Mouse (Mus musculus) CH12.LX (cell line): ENCODE results near the gene Plekhh3. TPM values are rescaled to one million over a fixed set of nuclear protein-coding genes. Genes with fewer than 3 reads are reported as not detected.

Experiments
- DNase-seq: peaks from one replicate; pipeline ENCODE4 v3.0.0-alpha.2; 2013; ENCODE audit errors: extremely low read depth
- H3K27ac ChIP-seq: 2 replicates; pipeline ENCODE4 v1.5.1; 2012; ENCODE audit warnings: low read depth, mild to moderate bottlenecking, control low read depth, moderate library complexity; ENCODE audit not compliant: insufficient read depth
- H3K27me3 ChIP-seq: replicated peaks from 2 replicates; pipeline ENCODE3; 2012; ENCODE audit warnings: inconsistent platforms
- H3K36me3 ChIP-seq, 2 experiments: replicated peaks in 1 of 2; 2 replicates each; pipeline versions ENCODE3 to v1.6.1; 2012; ENCODE audit warnings: inconsistent platforms in 1 of 2, low read length in 1 of 2, mild to moderate bottlenecking in 1 of 2, mixed read lengths in 1 of 2, moderate library complexity in 1 of 2; ENCODE audit not compliant: control insufficient read depth in 1 of 2, insufficient read depth in 1 of 2
- H3K4me1 ChIP-seq, 2 experiments: 2 replicates each; pipeline ENCODE4 v1.6.1; 2012; ENCODE audit warnings: inconsistent platforms in 1 of 2, moderate library complexity in 1 of 2; ENCODE audit not compliant: insufficient read depth in 2 of 2, control insufficient read depth in 1 of 2
- H3K4me2 ChIP-seq: 2 replicates; pipeline ENCODE4 v1.6.1; 2012; ENCODE audit warnings: low read depth, mild to moderate bottlenecking, control low read depth; ENCODE audit not compliant: poor library complexity, insufficient read depth, severe bottlenecking
- H3K4me3 ChIP-seq, 3 experiments: fragments of 150-350 bp in 1 of 3; sonication (generic) in 1 of 3; replicated peaks in 1 of 3; 2 replicates each; pipeline versions ENCODE3 to v1.5.1; 2011 to 2012; ENCODE audit warnings: low read depth in 2 of 3, low read length in 2 of 3, mild to moderate bottlenecking in 2 of 3, moderate library complexity in 2 of 3, control low read depth in 1 of 3, improper control_type of control experiment in 1 of 3, inconsistent platforms in 1 of 3, mixed read lengths in 1 of 3; ENCODE audit not compliant: poor library complexity in 1 of 3
- H3K79me2 ChIP-seq: replicated peaks from 2 replicates; pipeline ENCODE4 v1.6.1; 2012; ENCODE audit warnings: mild to moderate bottlenecking, moderate library complexity; ENCODE audit not compliant: control insufficient read depth, poor library complexity, insufficient read depth, severe bottlenecking; ENCODE audit errors: extremely low read depth
- H3K9ac ChIP-seq: 2 replicates; pipeline ENCODE4 v1.6.1; 2012; ENCODE audit warnings: low read depth, mild to moderate bottlenecking, control low read depth, moderate library complexity; ENCODE audit not compliant: insufficient read depth
- H3K9me3 ChIP-seq: replicated peaks from 2 replicates; pipeline ENCODE3; 2012; ENCODE audit warnings: low read length, inconsistent platforms, mixed read lengths
- BHLHE40 ChIP-seq: IDR thresholded peaks from 2 replicates; pipeline ENCODE4 v1.6.1; 2011; ENCODE audit warnings: mild to moderate bottlenecking, low read depth, low read length, improper control_type of control experiment
- CHD1 ChIP-seq: IDR thresholded peaks from 2 replicates; pipeline ENCODE4 v1.6.1; 2012; ENCODE audit warnings: low read depth, low read length, improper control_type of control experiment, inconsistent platforms
- CHD2 ChIP-seq: IDR thresholded peaks from 2 replicates; pipeline ENCODE4 v1.6.1; 2011; ENCODE audit warnings: low read length, improper control_type of control experiment
- CTCF ChIP-seq, 2 experiments: IDR thresholded peaks in 1 of 2; conservative IDR thresholded peaks in 1 of 2; 2 replicates each; pipeline ENCODE4 v1.5.1; 2011 to 2012; ENCODE audit warnings: low read depth in 2 of 2, low read length in 2 of 2, improper control_type of control experiment in 1 of 2, inconsistent platforms in 1 of 2, mild to moderate bottlenecking in 1 of 2, moderate library complexity in 1 of 2
- E2F4 ChIP-seq: IDR thresholded peaks from 2 replicates; pipeline ENCODE4 v1.6.1; 2011; ENCODE audit warnings: low read depth, low read length, improper control_type of control experiment; ENCODE audit not compliant: insufficient replicate concordance
- ELF1 ChIP-seq: IDR thresholded peaks from 2 replicates; pipeline ENCODE4 v1.6.1; 2014; ENCODE audit warnings: low read depth, mild to moderate bottlenecking, inconsistent platforms, low read length, improper control_type of control experiment
- EP300 ChIP-seq: IDR thresholded peaks from 2 replicates; pipeline ENCODE4 v1.6.1; 2011; ENCODE audit warnings: low read length, improper control_type of control experiment
- ETS1 ChIP-seq: conservative IDR thresholded peaks from 2 replicates; pipeline ENCODE4 v1.6.1; 2012; ENCODE audit warnings: low read depth, mild to moderate bottlenecking, inconsistent platforms, low read length, improper control_type of control experiment, moderate library complexity
- GABPA ChIP-seq: IDR thresholded peaks from 2 replicates; pipeline ENCODE4 v1.6.1; 2012; ENCODE audit warnings: low read depth, low read length, improper control_type of control experiment, inconsistent platforms; ENCODE audit not compliant: insufficient replicate concordance
- HCFC1 ChIP-seq: IDR thresholded peaks from 2 replicates; pipeline ENCODE4 v1.6.1; 2012; ENCODE audit warnings: low read depth, mild to moderate bottlenecking, inconsistent platforms, low read length, improper control_type of control experiment
- IRF4 ChIP-seq: IDR thresholded peaks from 2 replicates; pipeline ENCODE4 v1.6.1; 2014; ENCODE audit warnings: low read depth, mild to moderate bottlenecking, inconsistent platforms, low read length, improper control_type of control experiment
- JUN ChIP-seq: IDR thresholded peaks from 2 replicates; pipeline ENCODE4 v1.6.1; 2011; ENCODE audit warnings: low read depth, mild to moderate bottlenecking, low read length, improper control_type of control experiment, moderate library complexity; ENCODE audit not compliant: insufficient read depth
- JUND ChIP-seq: conservative IDR thresholded peaks from 2 replicates; pipeline ENCODE4 v1.6.1; 2011; ENCODE audit warnings: low read depth, low read length, improper control_type of control experiment
- KAT2A ChIP-seq: IDR thresholded peaks from 2 replicates; pipeline ENCODE4 v1.6.1; 2012; ENCODE audit warnings: low read length, improper control_type of control experiment, inconsistent platforms; ENCODE audit not compliant: insufficient replicate concordance
- MAFK ChIP-seq: IDR thresholded peaks from 2 replicates; pipeline ENCODE4 v1.6.1; 2011; ENCODE audit warnings: low read length, improper control_type of control experiment; ENCODE audit not compliant: insufficient replicate concordance
- MAX ChIP-seq: IDR thresholded peaks from 2 replicates; pipeline ENCODE4 v1.6.1; 2011; ENCODE audit warnings: low read length, improper control_type of control experiment
- MAZ ChIP-seq: IDR thresholded peaks from 2 replicates; pipeline ENCODE4 v1.6.1; 2012; ENCODE audit warnings: low read depth, mild to moderate bottlenecking, inconsistent platforms, low read length, improper control_type of control experiment, moderate library complexity
- MEF2A ChIP-seq: IDR thresholded peaks from 2 replicates; pipeline ENCODE4 v1.6.1; 2014; ENCODE audit warnings: low read depth, mild to moderate bottlenecking, inconsistent platforms, low read length, improper control_type of control experiment, borderline replicate concordance
- MXI1 ChIP-seq: IDR thresholded peaks from 2 replicates; pipeline ENCODE4 v1.6.1; 2011; ENCODE audit warnings: mild to moderate bottlenecking, low read depth, low read length, improper control_type of control experiment
- MYC ChIP-seq: IDR thresholded peaks from 2 replicates; pipeline ENCODE4 v1.6.1; 2011; ENCODE audit warnings: low read depth, mild to moderate bottlenecking, improper control_type of control experiment, low read length
- NELFE ChIP-seq: IDR thresholded peaks from 2 replicates; pipeline ENCODE4 v1.6.1; 2011; ENCODE audit warnings: low read depth, low read length, improper control_type of control experiment
- NRF1 ChIP-seq: IDR thresholded peaks from 2 replicates; pipeline ENCODE4 v1.6.1; 2014; ENCODE audit warnings: low read depth, mild to moderate bottlenecking, inconsistent platforms, low read length, improper control_type of control experiment, moderate library complexity
- PAX5 ChIP-seq: IDR thresholded peaks from 2 replicates; pipeline ENCODE4 v1.6.1; 2012; ENCODE audit warnings: low read length, inconsistent platforms, mixed read lengths
- POLR2A ChIP-seq: IDR thresholded peaks from 2 replicates; pipeline ENCODE4 v1.6.1; 2011; ENCODE audit warnings: low read depth, mild to moderate bottlenecking, improper control_type of control experiment, low read length
- POLR2AphosphoS2 ChIP-seq: IDR thresholded peaks from 2 replicates; pipeline ENCODE4 v1.6.1; 2011; ENCODE audit warnings: low read depth, low read length, improper control_type of control experiment
- RAD21 ChIP-seq: IDR thresholded peaks from 2 replicates; pipeline ENCODE4 v1.6.1; 2011; ENCODE audit warnings: low read depth, mild to moderate bottlenecking, low read length, improper control_type of control experiment, moderate library complexity
- RCOR1 ChIP-seq: conservative IDR thresholded peaks from 2 replicates; pipeline ENCODE4 v1.6.1; 2012; ENCODE audit warnings: low read depth, mild to moderate bottlenecking, inconsistent platforms, low read length, improper control_type of control experiment
- SIN3A ChIP-seq: IDR thresholded peaks from 2 replicates; pipeline ENCODE4 v1.6.1; 2012; ENCODE audit warnings: low read length, improper control_type of control experiment, inconsistent platforms
- SMC3 ChIP-seq: IDR thresholded peaks from 2 replicates; pipeline ENCODE4 v1.6.1; 2011; ENCODE audit warnings: low read depth, low read length, improper control_type of control experiment
- TBP ChIP-seq: conservative IDR thresholded peaks from 2 replicates; pipeline ENCODE4 v1.6.1; 2011; ENCODE audit warnings: low read depth, low read length, improper control_type of control experiment
- TCF12 ChIP-seq: IDR thresholded peaks from 2 replicates; pipeline ENCODE4 v1.6.1; 2014; ENCODE audit warnings: low read depth, mild to moderate bottlenecking, inconsistent platforms, low read length, improper control_type of control experiment
- UBTF ChIP-seq: IDR thresholded peaks from 2 replicates; pipeline ENCODE4 v1.6.1; 2012; ENCODE audit warnings: low read depth, mild to moderate bottlenecking, inconsistent platforms, low read length, improper control_type of control experiment, moderate library complexity
- USF1 ChIP-seq: IDR thresholded peaks from 2 replicates; pipeline ENCODE4 v1.6.1; 2014; ENCODE audit warnings: low read depth, mild to moderate bottlenecking, inconsistent platforms, low read length, improper control_type of control experiment
- USF2 ChIP-seq: conservative IDR thresholded peaks from 2 replicates; pipeline ENCODE4 v1.6.1; 2011; ENCODE audit warnings: low read depth, low read length, improper control_type of control experiment
- ZC3H11A ChIP-seq: IDR thresholded peaks from 2 replicates; pipeline ENCODE4 v1.6.1; 2012; ENCODE audit warnings: low read depth, mild to moderate bottlenecking, inconsistent platforms, low read length, improper control_type of control experiment
- ZKSCAN1 ChIP-seq: IDR thresholded peaks from 2 replicates; pipeline ENCODE4 v1.6.1; 2012; ENCODE audit warnings: low read depth, inconsistent platforms, low read length, improper control_type of control experiment, borderline replicate concordance
- ZMIZ1 ChIP-seq: IDR thresholded peaks from 2 replicates; pipeline ENCODE4 v1.6.1; 2012; ENCODE audit warnings: low read depth, mild to moderate bottlenecking, inconsistent platforms, low read length, improper control_type of control experiment
- ZNF384 ChIP-seq: IDR thresholded peaks from 2 replicates; pipeline ENCODE4 v1.6.1; 2012; ENCODE audit warnings: low read depth, low read length, improper control_type of control experiment, inconsistent platforms
- dilution Hi-C: fragments of 300-500 bp; cut with MboI; formaldehyde crosslinking; loops from 2 replicates; pipeline ENCODE4 v1.14.3; 2020; ENCODE audit warnings: low sequenced_read_pairs; ENCODE audit not compliant: extremely low pct_unique_long_range_greater_than_20kb, extremely low pct_ligation_motif_present
- in situ Hi-C: fragments of 300-500 bp; cut with MboI; formaldehyde crosslinking; loops from 3 replicates; pipeline ENCODE4 v1.14.3; 2019; ENCODE audit warnings: low sequenced_read_pairs, low pct_ligation_motif_present, low pct_unique_long_range_greater_than_20kb, mixed read lengths
- polyA plus RNA-seq: library from polyadenylated mRNA; unstranded; fragments of >175 nt; gene quantifications from 2 replicates; pipeline ENCODE4 v1.2.1, GENCODE M21; 2012; ENCODE audit warnings: low read depth; ENCODE audit not compliant: insufficient read length
- total RNA-seq, 2 experiments: library from RNA; depleted of rRNA; stranded (reverse); fragments of 300-350 nt in 1 of 2; fragments of >200 nt in 1 of 2; gene quantifications; 2 replicates each; pipeline ENCODE4 v1.2.3; 2012 to 2014

Gene Plekhh3
- total and polyA plus RNA-seq, 3 experiments: 2.9 to 20.3 (median 5.0) TPM

- Histone ChIP-seq H3K9me3 (no peaks in the 10 kb centered on the region), H3K27ac (peak within 1 kb of the TSS; percentile 69), H3K79me2 (peaks cover 58% of the 10 kb centered on the region), H3K9ac (peak within 1 kb of the TSS; percentile 87), H3K36me3 (peaks cover 27 to 51% of the 10 kb centered on the region in 2 experiments), H3K4me2 (peak within 1 kb of the TSS; percentile 76), H3K27me3 (no peaks in the 10 kb centered on the region), H3K4me3 (peak within 1 kb of the TSS; percentile 69 to 95 (median 82)), H3K4me1 (peaks cover 20 to 58% of the 10 kb centered on the region in 2 experiments)
- DNase-seq: peak; percentile 100
- in situ Hi-C loops: no loop called here
- TF ChIP-seq EP300 (no peak), E2F4 (peak; percentile 96), POLR2A (peak; percentile 99), IRF4 (peak; percentile 66), MEF2A (peak; percentile 74), HCFC1 (peak; percentile 86), ZMIZ1 (peak; percentile 93), TCF12 (peak; percentile 90), CHD2 (0 out of 2 replicates have a peak, but pooled peaks have one; percentile 38), GABPA (no peak; the same call in 1 of the 2 replicates), ZNF384 (no peak), RCOR1 (0 out of 2 replicates have a peak, but pooled peaks have one; percentile 64), UBTF (0 out of 2 replicates have a peak, but pooled peaks have one; percentile 16), POLR2AphosphoS2 (peak; percentile 86), PAX5 (no peak), MAX (peak; percentile 95), MYC (peak; percentile 86), ELF1 (peak; percentile 96), ZKSCAN1 (no peak), USF2 (no peak), BHLHE40 (peak; percentile 63; the same call in 1 of the 2 replicates), RAD21 (no peak; the same call in 1 of the 2 replicates), MAZ (peak; percentile 90), ZC3H11A (no peak), KAT2A (peak; percentile 85; the same call in 1 of the 2 replicates), MAFK (no peak), NRF1 (peak; percentile 93), SIN3A (peak; percentile 90), USF1 (0 out of 2 replicates have a peak, but pooled peaks have one; percentile 6), JUND (no peak), ETS1 (peak; percentile 26; the same call in 1 of the 2 replicates), CHD1 (no peak), NELFE (peak; percentile 97), CTCF (conservative IDR thresholded peaks at IDR 0.05 in 1 of 2, IDR thresholded peaks at IDR 0.05 in 1 of 2; ENCODE audit: low read depth in 2 of 2, low read length in 2 of 2) (no peak), MXI1 (peak; percentile 87), TBP (peak; percentile 73; the same call in 1 of the 2 replicates), JUN (peak; percentile 13; the same call in 1 of the 2 replicates), SMC3 (0 out of 2 replicates have a peak, but pooled peaks have one; percentile 2)
- dilution Hi-C loops: no loop called here
Measured at GRCm38 (mm10) chr11:101119761-101120544, 51.2 kb downstream of the Plekhh3 start, which contains the start of the genes Retreg3 and Tubg1. Gene Retreg3, minus strand, starts transcription at chr11:101119893. Gene Tubg1, plus strand, starts transcription at chr11:101119938.
